Mouse (Mus musculus) erythroblast, embryonic 14.5 days (primary cell): Measurements from ENCODE around the gene Rpl19.

Experiments
- GATA1 ChIP-seq: IDR thresholded peaks from 2 replicates; pipeline ENCODE4 v1.6.1; 2012; ENCODE audit warnings: low read length, inconsistent platforms, mixed read lengths
- TAL1 ChIP-seq: IDR thresholded peaks from 3 replicates; pipeline ENCODE4 v1.6.1; 2012; ENCODE audit warnings: low read length, inconsistent platforms, mixed read lengths

DNA sequence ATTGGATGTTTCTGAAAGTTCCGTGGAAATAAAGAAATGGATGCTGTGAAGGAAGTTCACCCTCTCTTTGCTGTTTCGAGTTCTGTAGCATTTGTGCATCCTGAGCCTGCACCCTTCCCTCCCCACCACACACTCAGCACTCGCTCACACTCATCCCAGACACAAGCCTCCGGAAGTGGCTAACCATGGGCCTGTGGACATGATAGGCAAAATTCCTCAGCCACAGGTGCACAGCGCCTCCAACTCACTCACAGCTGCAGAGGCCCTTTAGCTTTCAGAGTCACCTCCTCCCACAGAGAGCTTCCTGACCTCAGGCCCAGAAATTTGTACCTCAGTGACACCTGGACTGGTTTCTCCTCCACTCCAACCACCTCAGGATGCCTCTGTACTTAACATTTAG lies 48.7 kb upstream of the Rpl19 start:
- TF ChIP-seq GATA1 (no peak), TAL1 (no peak)
